Mouse (Mus musculus): ENCODE measurements at regions not wholly inside any gene's neighbourhood (a gene's known extent, or its start where the extent isn't known, plus 50 kb on each side); places are given as distances from the start of the nearest gene placed in this dataset.

GRCm38 (mm10) chr1:35995691-35996090 lies 72.5 kb upstream of the Hs6st1 start:
- no peak for DNase-seq (ENCODE audit: low read depth, low spot score)
- no peak overlapping the region for H3K27ac ChIP-seq (ENCODE audit: control insufficient read depth, low read depth, low read length)
- no peak overlapping the region for H3K9ac ChIP-seq (ENCODE audit: control insufficient read depth, low read depth, low read length, poor library complexity, severe bottlenecking)
- TF ChIP-seq SIN3A (IDR thresholded peaks at IDR 0.05; ENCODE audit: low read length): no peak
- no peak for TF ChIP-seq MAFK (IDR thresholded peaks at IDR 0.05; ENCODE audit: borderline replicate concordance, low read depth, low read length)
- TF ChIP-seq SMC3 (IDR thresholded peaks at IDR 0.05; ENCODE audit: low read depth, low read length): no peak
- TF ChIP-seq POLR2A (IDR thresholded peaks at IDR 0.05; ENCODE audit: control insufficient read depth in 1 of 2, insufficient read depth in 1 of 2, low read depth in 1 of 2, low read length in 2 of 2, poor library complexity in 1 of 2): no peak
- TF ChIP-seq KAT2A (conservative IDR thresholded peaks at IDR 0.05; ENCODE audit: low read depth, low read length): no peak
- no peak for TF ChIP-seq CHD2 (IDR thresholded peaks at IDR 0.05; ENCODE audit: low read length)
- no peak for TF ChIP-seq MAZ (IDR thresholded peaks at IDR 0.05; ENCODE audit: low read depth, low read length)
- no peak for TF ChIP-seq TAL1 (IDR thresholded peaks at IDR 0.05; ENCODE audit: low read length)
- TF ChIP-seq MEF2A (IDR thresholded peaks at IDR 0.05; ENCODE audit: extremely low read depth, insufficient replicate concordance, low read depth, low read length, poor library complexity, severe bottlenecking): no peak
- TF ChIP-seq RAD21 (IDR thresholded peaks at IDR 0.05; ENCODE audit: low read depth, low read length): no peak
- TF ChIP-seq ZMIZ1 (IDR thresholded peaks at IDR 0.05; ENCODE audit: low read depth, low read length): no peak
- TF ChIP-seq NRF1 (IDR thresholded peaks at IDR 0.05; ENCODE audit: insufficient read depth, low read depth, low read length, poor library complexity, severe bottlenecking): no peak
- TF ChIP-seq E2F4 (IDR thresholded peaks at IDR 0.05; ENCODE audit: borderline replicate concordance, low read depth, low read length): no peak
- no peak for TF ChIP-seq MXI1 (IDR thresholded peaks at IDR 0.05; ENCODE audit: low read depth, low read length)
- TF ChIP-seq CHD1 (IDR thresholded peaks at IDR 0.05; ENCODE audit: low read depth, low read length): no peak
- no peak for TF ChIP-seq TBP (IDR thresholded peaks at IDR 0.05; ENCODE audit: low read depth, low read length)
- no peak for TF ChIP-seq ELF1 (IDR thresholded peaks at IDR 0.05; ENCODE audit: low read depth, low read length)
- no peak for TF ChIP-seq USF2 (IDR thresholded peaks at IDR 0.05; ENCODE audit: borderline replicate concordance in 1 of 2, insufficient read depth in 1 of 2, low read depth in 1 of 2, low read length in 2 of 2)
- no peak for TF ChIP-seq MYC (IDR thresholded peaks at IDR 0.05; ENCODE audit: low read depth, low read length)
- no peak for TF ChIP-seq CTCF (IDR thresholded peaks at IDR 0.05 in 2 of 3, conservative IDR thresholded peaks at IDR 0.05 in 1 of 3; ENCODE audit: control insufficient read depth in 1 of 3, insufficient read depth in 1 of 3, low read depth in 2 of 3, low read length in 3 of 3, poor library complexity in 1 of 3, severe bottlenecking in 1 of 3)
- H3K4me3 ChIP-seq (ENCODE audit: control insufficient read depth in 1 of 2, insufficient read depth in 1 of 2, low read depth in 2 of 2, low read length in 2 of 2): no peak overlapping the region
- H3K27me3 ChIP-seq (ENCODE audit: control insufficient read depth in 1 of 2, insufficient read depth in 2 of 2, low read length in 2 of 2): no peaks in the 10 kb centered on the region; a peak in 1 of 4 replicates
- no peaks in the 10 kb centered on the region for H3K4me1 ChIP-seq (ENCODE audit: control insufficient read depth in 1 of 2, insufficient read depth in 2 of 2, low read length in 2 of 2)
- no peaks in the 10 kb centered on the region for H3K79me2 ChIP-seq (ENCODE audit: control insufficient read depth, insufficient read depth, low read length, poor library complexity)
- no peaks in the 10 kb centered on the region for H3K9me3 ChIP-seq (replicated peaks; ENCODE audit: insufficient read depth, low read length)
- H3K36me3 ChIP-seq (ENCODE audit: control insufficient read depth in 1 of 2, insufficient read depth in 2 of 2, low read length in 2 of 2): no peaks in the 10 kb centered on the region

DNA sequence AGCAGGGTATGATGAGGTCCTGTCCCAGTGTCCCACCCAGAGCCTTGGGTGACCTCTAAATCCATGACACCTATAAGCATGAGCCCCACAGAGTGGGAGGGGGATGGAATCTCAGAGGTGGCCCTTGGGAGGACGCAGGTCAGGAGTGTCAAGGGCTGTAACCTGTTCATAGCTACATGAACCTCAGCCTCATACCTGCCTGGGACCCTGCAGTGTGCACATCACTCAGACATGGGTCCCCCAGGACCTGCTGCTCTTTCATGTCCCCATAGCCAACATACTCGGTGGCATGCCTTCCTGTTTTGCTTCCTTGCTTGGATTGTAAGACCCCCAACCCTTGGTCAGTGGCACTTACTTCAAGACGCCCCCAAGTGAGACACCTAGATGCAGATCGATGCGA lies 66.9 kb upstream of the Hs6st1 start:
- no peak for TF ChIP-seq ELF1 (IDR thresholded peaks at IDR 0.05; ENCODE audit: low read depth, low read length)
- no peak for TF ChIP-seq SMC3 (IDR thresholded peaks at IDR 0.05; ENCODE audit: low read depth, low read length)
- TF ChIP-seq MXI1 (IDR thresholded peaks at IDR 0.05; ENCODE audit: low read depth, low read length): no peak
- no peak for TF ChIP-seq TAL1 (IDR thresholded peaks at IDR 0.05; ENCODE audit: low read length)
- no peak for TF ChIP-seq HCFC1 (IDR thresholded peaks at IDR 0.05; ENCODE audit: low read depth, low read length)
- TF ChIP-seq MAFK (IDR thresholded peaks at IDR 0.05; ENCODE audit: borderline replicate concordance, low read depth, low read length): no peak
- no peak for TF ChIP-seq EP300 (IDR thresholded peaks at IDR 0.05; ENCODE audit: low read depth in 1 of 2, low read length in 2 of 2)
- TF ChIP-seq POLR2AphosphoS5 (IDR thresholded peaks at IDR 0.05; ENCODE audit: borderline replicate concordance, low read depth, low read length): no peak
- TF ChIP-seq GATA1 (IDR thresholded peaks at IDR 0.05; ENCODE audit: low read depth, low read length): no peak
- TF ChIP-seq RCOR1 (IDR thresholded peaks at IDR 0.05; ENCODE audit: low read depth, low read length): no peak
- no peak for TF ChIP-seq NELFE (IDR thresholded peaks at IDR 0.05; ENCODE audit: low read depth, low read length)
- TF ChIP-seq BHLHE40 (IDR thresholded peaks at IDR 0.05; ENCODE audit: borderline replicate concordance, low read depth, low read length): no peak
- TF ChIP-seq ZKSCAN1 (IDR thresholded peaks at IDR 0.05; ENCODE audit: low read depth, low read length): no peak
- no peak for TF ChIP-seq CHD1 (IDR thresholded peaks at IDR 0.05; ENCODE audit: low read depth, low read length)
- no peak for TF ChIP-seq CTCF (IDR thresholded peaks at IDR 0.05 in 2 of 3, conservative IDR thresholded peaks at IDR 0.05 in 1 of 3; ENCODE audit: control insufficient read depth in 1 of 3, insufficient read depth in 1 of 3, low read depth in 2 of 3, low read length in 3 of 3, poor library complexity in 1 of 3, severe bottlenecking in 1 of 3)
- TF ChIP-seq ZNF384 (IDR thresholded peaks at IDR 0.05; ENCODE audit: low read depth, low read length): no peak
- TF ChIP-seq CHD2 (IDR thresholded peaks at IDR 0.05; ENCODE audit: low read length): no peak
- Histone ChIP-seq H3K4me1 (ENCODE audit: control insufficient read depth in 1 of 2, insufficient read depth in 2 of 2, low read length in 2 of 2) (no peaks in the 10 kb centered on the region), H3K4me3 (ENCODE audit: control insufficient read depth in 1 of 2, insufficient read depth in 1 of 2, low read depth in 2 of 2, low read length in 2 of 2) (no peak overlapping the region), H3K36me3 (ENCODE audit: control insufficient read depth in 1 of 2, insufficient read depth in 2 of 2, low read length in 2 of 2) (no peaks in the 10 kb centered on the region), H3K27me3 (ENCODE audit: control insufficient read depth in 1 of 2, insufficient read depth in 2 of 2, low read length in 2 of 2) (no peaks in the 10 kb centered on the region; a peak in 1 of 4 replicates), H3K79me2 (ENCODE audit: control insufficient read depth, insufficient read depth, low read length, poor library complexity) (no peaks in the 10 kb centered on the region), H3K27ac (ENCODE audit: control insufficient read depth, low read depth, low read length) (no peak overlapping the region), H3K9ac (ENCODE audit: control insufficient read depth, low read depth, low read length, poor library complexity, severe bottlenecking) (no peak overlapping the region), H3K9me3 (replicated peaks; ENCODE audit: insufficient read depth, low read length) (no peaks in the 10 kb centered on the region)
- no peak for DNase-seq (ENCODE audit: low read depth, low spot score)
